Mouse (Mus musculus): ENCODE results near the gene Tpt1. TPM values are rescaled to one million over a fixed set of nuclear protein-coding genes. Genes with fewer than 3 reads are reported as not detected.
"Not testable (repeated sequence)": the region's sequence is repeated elsewhere in the genome, so short reads cannot be mapped to it uniquely, and the experiment has no call there.

The Tpt1 gene
- polyA plus RNA-seq, 1 experiment from 2014 or later, result 1,432 TPM

GRCm38 (mm10) chr14:75863549-75864409, 18.9 kb downstream of the Tpt1 start:
- H3K27ac ChIP-seq (replicated peaks; ENCODE audit: low read depth, low read length), result peak overlapping the region; percentile 58
- H3K27me3 ChIP-seq (replicated peaks; ENCODE audit: control insufficient read depth, insufficient read depth, low read length), result no peaks in the 10 kb centered on the region
- no peak overlapping the region for H3K4me2 ChIP-seq (ENCODE audit: low read depth, low read length)
- DNase-seq (ENCODE audit: low spot score), result peak; percentile 95
- WGBS, result 15% methylated on average over 7 of the region's 7 CpGs
- 0 out of 2 replicates have a peak, but pooled peaks cover 5% of the 10 kb centered on the region for H3K9me3 ChIP-seq (ENCODE audit: control insufficient read depth, low read length)
- 0 out of 2 replicates have a peak, but pooled peaks cover 2% of the 10 kb centered on the region for H3K36me3 ChIP-seq (ENCODE audit: control insufficient read depth, insufficient read depth, low read length)
- no peak overlapping the region for H3K9ac ChIP-seq (ENCODE audit: low read depth, low read length)
- peak; percentile 93 for ATAC-seq (ENCODE audit: low read depth)
- H3K4me3 ChIP-seq (ENCODE audit: low read depth, low read length), result no peak overlapping the region
- peaks cover 7% of the 10 kb centered on the region for H3K4me1 ChIP-seq (ENCODE audit: control insufficient read depth, insufficient read depth, low read length)

- WGBS, result 77% methylated on average over 9 of the region's 9 CpGs
- 0 out of 2 replicates have a peak, but pooled peaks cover 5% of the 10 kb centered on the region for H3K9me3 ChIP-seq (ENCODE audit: control insufficient read depth, low read length)
- 0 out of 2 replicates have a peak, but pooled peaks cover 2% of the 10 kb centered on the region for H3K36me3 ChIP-seq (ENCODE audit: control insufficient read depth, insufficient read depth, low read length)
- H3K4me1 ChIP-seq (ENCODE audit: control insufficient read depth, insufficient read depth, low read length), result peaks cover 7% of the 10 kb centered on the region
- no peak overlapping the region for H3K9ac ChIP-seq (ENCODE audit: low read depth, low read length)
- H3K27ac ChIP-seq (replicated peaks; ENCODE audit: low read depth, low read length), result no peak overlapping the region
- no peaks in the 10 kb centered on the region for H3K27me3 ChIP-seq (replicated peaks; ENCODE audit: control insufficient read depth, insufficient read depth, low read length)
- H3K4me2 ChIP-seq (ENCODE audit: low read depth, low read length), result no peak overlapping the region
- ATAC-seq (ENCODE audit: low read depth) (no peak), DNase-seq (ENCODE audit: low spot score) (no peak)
- no peak overlapping the region for H3K4me3 ChIP-seq (ENCODE audit: low read depth, low read length)
Measured at GRCm38 (mm10) chr14:75866706-75867333, 21.9 kb downstream of the Tpt1 start.

DNA sequence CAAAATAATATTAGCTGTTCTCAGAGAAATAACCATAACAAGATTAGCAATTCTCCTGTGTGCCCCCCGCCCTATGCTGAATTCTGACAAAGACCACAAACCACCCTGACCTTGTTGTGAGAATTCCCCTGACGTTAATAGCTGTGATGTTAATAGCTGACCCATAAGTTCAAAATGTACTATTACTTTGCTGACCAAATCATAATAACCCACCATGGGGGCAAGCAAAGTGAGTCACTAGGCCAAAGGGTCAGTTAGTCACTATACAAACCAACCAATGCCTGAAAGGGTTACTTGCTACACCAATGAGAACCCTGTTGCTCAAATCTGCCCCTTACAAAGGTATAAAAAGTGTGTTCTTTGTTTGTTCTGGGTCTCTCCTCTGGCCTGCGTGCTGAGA, 23.1 kb downstream of the Tpt1 start:
- WGBS, result 76% methylated on average over 3 of the region's 3 CpGs
- H3K36me3 ChIP-seq (ENCODE audit: control insufficient read depth, insufficient read depth, low read length); H3K4me2 ChIP-seq (ENCODE audit: low read depth, low read length): not testable (repeated sequence)

DNA sequence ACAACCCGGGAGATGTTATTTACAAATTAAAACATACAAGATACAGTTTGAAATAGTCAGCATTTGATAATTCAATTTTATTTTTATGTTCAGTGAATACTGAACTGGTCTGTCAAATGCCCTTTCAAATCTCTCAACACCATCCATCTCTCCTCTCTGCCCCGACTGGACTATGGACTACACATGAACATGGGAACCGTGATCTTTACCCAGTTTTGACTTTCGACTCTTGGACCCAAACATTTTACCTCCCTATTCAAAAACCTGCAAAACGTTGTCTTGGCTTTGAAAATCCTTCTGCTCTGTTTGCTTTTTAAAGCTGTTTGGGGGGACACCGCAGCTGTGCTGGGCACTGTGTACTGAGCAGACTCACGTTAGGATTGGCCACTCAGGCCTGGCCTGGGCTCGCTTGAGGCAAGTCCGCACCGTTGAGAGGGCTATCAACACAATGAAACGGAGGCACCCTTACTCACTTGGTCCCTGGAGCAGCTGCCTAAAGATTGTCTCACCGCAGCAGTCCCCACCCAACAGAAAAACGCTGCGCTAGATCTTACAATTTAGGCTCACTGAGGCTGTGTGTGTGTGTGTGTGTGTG, 25.0 kb downstream of the Tpt1 start:
- Histone ChIP-seq H3K4me2 (ENCODE audit: low read depth, low read length) (no peak overlapping the region), H3K27me3 (replicated peaks; ENCODE audit: control insufficient read depth, insufficient read depth, low read length) (no peaks in the 10 kb centered on the region), H3K27ac (replicated peaks; ENCODE audit: low read depth, low read length) (no peak overlapping the region), H3K36me3 (ENCODE audit: control insufficient read depth, insufficient read depth, low read length) (no peaks in the 10 kb centered on the region), H3K4me1 (ENCODE audit: control insufficient read depth, insufficient read depth, low read length) (no peaks in the 10 kb centered on the region), H3K4me3 (ENCODE audit: low read depth, low read length) (no peak overlapping the region), H3K9ac (ENCODE audit: low read depth, low read length) (no peak overlapping the region), H3K9me3 (ENCODE audit: control insufficient read depth, low read length) (no peaks in the 10 kb centered on the region)
- WGBS, result 76% methylated on average over 14 of the region's 14 CpGs
- no peak for DNase-seq (ENCODE audit: low spot score)
- peak; percentile 27; the same call in 1 of the 2 replicates for ATAC-seq (ENCODE audit: low read depth)

More for the DNA sequence above, 23.1 kb downstream of the Tpt1 start:
- not testable (repeated sequence) for H3K4me1 ChIP-seq (ENCODE audit: control insufficient read depth, insufficient read depth, low read length); H3K27ac ChIP-seq (replicated peaks; ENCODE audit: low read depth, low read length); H3K27me3 ChIP-seq (replicated peaks; ENCODE audit: control insufficient read depth, insufficient read depth, low read length); H3K9me3 ChIP-seq (ENCODE audit: control insufficient read depth, low read length); H3K4me3 ChIP-seq (ENCODE audit: low read depth, low read length); ATAC-seq (ENCODE audit: low read depth); DNase-seq (ENCODE audit: low spot score); H3K9ac ChIP-seq (ENCODE audit: low read depth, low read length)

- Histone ChIP-seq H3K9me3 (ENCODE audit: control insufficient read depth, low read length) (no peaks in the 10 kb centered on the region), H3K36me3 (ENCODE audit: control insufficient read depth, insufficient read depth, low read length) (no peaks in the 10 kb centered on the region), H3K27me3 (replicated peaks; ENCODE audit: control insufficient read depth, insufficient read depth, low read length) (no peaks in the 10 kb centered on the region), H3K4me3 (ENCODE audit: low read depth, low read length) (no peak overlapping the region), H3K9ac (ENCODE audit: low read depth, low read length) (no peak overlapping the region), H3K27ac (replicated peaks; ENCODE audit: low read depth, low read length) (no peak overlapping the region), H3K4me1 (ENCODE audit: control insufficient read depth, insufficient read depth, low read length) (no peaks in the 10 kb centered on the region), H3K4me2 (ENCODE audit: low read depth, low read length) (peak overlapping the region; percentile 31)
- ATAC-seq (ENCODE audit: low read depth) (no peak), DNase-seq (ENCODE audit: low spot score) (peak; percentile 83)
- WGBS, result 22% methylated on average over 8 of the region's 10 CpGs
Measured at GRCm38 (mm10) chr14:75870631-75871030, 25.7 kb downstream of the Tpt1 start.

- H3K36me3 ChIP-seq (ENCODE audit: control insufficient read depth, insufficient read depth, low read length), result no peaks in the 10 kb centered on the region
- no peaks in the 10 kb centered on the region for H3K9me3 ChIP-seq (ENCODE audit: control insufficient read depth, low read length)
- no peak overlapping the region for H3K27ac ChIP-seq (replicated peaks; ENCODE audit: low read depth, low read length)
- no peak overlapping the region for H3K4me3 ChIP-seq (ENCODE audit: low read depth, low read length)
- H3K27me3 ChIP-seq (replicated peaks; ENCODE audit: control insufficient read depth, insufficient read depth, low read length), result no peaks in the 10 kb centered on the region
- H3K4me1 ChIP-seq (ENCODE audit: control insufficient read depth, insufficient read depth, low read length), result no peaks in the 10 kb centered on the region
- 3% methylated on average over 4 of the region's 5 CpGs for WGBS
- ATAC-seq (ENCODE audit: low read depth) (peak; percentile 42; the same call in 1 of the 2 replicates), DNase-seq (ENCODE audit: low spot score) (peak; percentile 61)
- no peak overlapping the region for H3K9ac ChIP-seq (ENCODE audit: low read depth, low read length)
- 0 out of 2 replicates have a peak overlapping the region, but pooled peaks have one; percentile 31 for H3K4me2 ChIP-seq (ENCODE audit: low read depth, low read length)
Measured at GRCm38 (mm10) chr14:75871111-75871510, 26.2 kb downstream of the Tpt1 start.

DNA sequence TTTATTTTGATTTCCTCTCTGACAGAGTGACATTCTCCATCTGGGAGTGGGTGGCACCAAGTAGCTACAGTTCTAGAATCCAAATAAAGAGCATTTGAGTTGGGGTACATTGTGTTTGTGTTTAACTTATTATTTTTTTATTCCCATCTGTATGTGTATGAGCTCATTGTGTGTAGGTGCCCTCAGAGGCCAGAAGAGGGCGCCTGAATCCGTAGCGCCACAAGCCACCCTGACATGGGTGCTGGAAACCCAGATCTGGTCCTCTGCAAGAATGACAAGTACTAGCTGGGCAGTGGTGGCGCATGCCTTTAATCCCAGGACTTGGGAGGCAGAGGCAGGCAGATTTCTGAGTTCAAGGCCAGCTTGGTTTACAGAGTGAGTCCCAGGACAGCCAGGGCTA, 26.9 kb downstream of the Tpt1 start:
- Histone ChIP-seq H3K27me3 (replicated peaks; ENCODE audit: control insufficient read depth, insufficient read depth, low read length) (no peaks in the 10 kb centered on the region), H3K9me3 (ENCODE audit: control insufficient read depth, low read length) (no peaks in the 10 kb centered on the region), H3K36me3 (ENCODE audit: control insufficient read depth, insufficient read depth, low read length) (no peaks in the 10 kb centered on the region), H3K9ac (ENCODE audit: low read depth, low read length) (no peak overlapping the region), H3K27ac (replicated peaks; ENCODE audit: low read depth, low read length) (no peak overlapping the region), H3K4me1 (ENCODE audit: control insufficient read depth, insufficient read depth, low read length) (no peaks in the 10 kb centered on the region), H3K4me3 (ENCODE audit: low read depth, low read length) (no peak overlapping the region), H3K4me2 (ENCODE audit: low read depth, low read length) (no peak overlapping the region)
- DNase-seq (ENCODE audit: low spot score) (no peak), ATAC-seq (ENCODE audit: low read depth) (no peak)
- WGBS, result 85% methylated on average over 4 of the region's 4 CpGs

DNA sequence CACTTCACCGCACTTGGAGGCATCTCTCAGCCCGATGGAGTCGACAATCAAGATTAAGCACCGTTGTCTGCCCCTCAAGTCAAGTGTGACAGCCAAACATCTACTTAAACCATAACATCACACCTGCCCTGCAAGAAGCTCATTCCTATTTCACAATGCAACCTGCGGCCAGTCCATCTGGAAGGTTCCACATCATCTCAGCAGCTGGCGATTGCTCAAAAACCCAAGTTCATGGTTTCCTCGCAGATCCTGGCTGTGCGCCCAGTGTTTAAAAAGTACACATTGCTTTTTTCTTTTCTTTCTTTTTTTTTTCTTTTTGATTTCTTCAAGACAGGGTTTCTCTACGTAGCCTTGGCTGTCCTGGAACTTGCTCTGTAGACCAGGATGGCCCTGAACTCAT, 28.7 kb downstream of the Tpt1 start:
- Histone ChIP-seq H3K36me3 (ENCODE audit: control insufficient read depth, insufficient read depth, low read length) (no peaks in the 10 kb centered on the region), H3K4me3 (ENCODE audit: low read depth, low read length) (no peak overlapping the region), H3K4me1 (ENCODE audit: control insufficient read depth, insufficient read depth, low read length) (no peaks in the 10 kb centered on the region), H3K9me3 (ENCODE audit: control insufficient read depth, low read length) (no peaks in the 10 kb centered on the region), H3K9ac (ENCODE audit: low read depth, low read length) (no peak overlapping the region), H3K27me3 (replicated peaks; ENCODE audit: control insufficient read depth, insufficient read depth, low read length) (no peaks in the 10 kb centered on the region), H3K4me2 (ENCODE audit: low read depth, low read length) (no peak overlapping the region), H3K27ac (replicated peaks; ENCODE audit: low read depth, low read length) (no peak overlapping the region)
- peak; percentile 78 for DNase-seq (ENCODE audit: low spot score)
- ATAC-seq (ENCODE audit: low read depth), result no peak
- 62% methylated on average over 9 of the region's 9 CpGs for WGBS
